Mouse (Mus musculus) stomach, embryonic 16.5 days (tissue): ENCODE results near the gene Frem2. TPM values are rescaled to one million over a fixed set of nuclear protein-coding genes. Genes with fewer than 3 reads are reported as not detected.

Experiments used
- ATAC-seq: fragments of 200-750 bp; cut with Nextera tagmentation; 2 replicates; pipeline ENCODE4 v1.8.0; 2017; ENCODE audit warnings: moderate number of reproducible peaks, moderate TSS enrichment; ENCODE audit not compliant: insufficient read depth, low FRiP score
- H3K27ac ChIP-seq: fragments of 300-500 bp; sonication (generic); 2 replicates; pipeline ENCODE4 v1.5.1; 2014; ENCODE audit warnings: low read length
- H3K27me3 ChIP-seq: fragments of 300-500 bp; sonication (generic); 2 replicates; pipeline ENCODE4 v1.6.1; 2014; ENCODE audit warnings: low read length, control low read depth, mixed read lengths; ENCODE audit not compliant: control insufficient read depth, insufficient read depth
- H3K36me3 ChIP-seq: fragments of 300-500 bp; sonication (generic); 2 replicates; pipeline ENCODE4 v1.6.1; 2014; ENCODE audit warnings: low read length; ENCODE audit not compliant: control insufficient read depth, insufficient read depth
- H3K4me1 ChIP-seq: fragments of 300-500 bp; sonication (generic); 2 replicates; pipeline ENCODE4 v1.6.1; 2014; ENCODE audit warnings: low read length, control low read depth, mixed read lengths; ENCODE audit not compliant: control insufficient read depth, insufficient read depth
- H3K4me2 ChIP-seq: fragments of 300-500 bp; sonication (generic); 2 replicates; pipeline ENCODE4 v1.6.1; 2014; ENCODE audit warnings: low read depth, low read length, mixed read lengths
- H3K4me3 ChIP-seq: fragments of 300-500 bp; sonication (generic); replicated peaks from 2 replicates; pipeline ENCODE4 v1.5.1; 2014; ENCODE audit warnings: mild to moderate bottlenecking, low read length
- H3K9ac ChIP-seq: fragments of 300-500 bp; sonication (generic); 2 replicates; pipeline ENCODE4 v1.6.1; 2014; ENCODE audit warnings: low read length
- H3K9me3 ChIP-seq: fragments of 300-500 bp; sonication (generic); replicated peaks from 2 replicates; pipeline ENCODE4 v1.6.1; 2016; ENCODE audit warnings: low read length, control low read depth; ENCODE audit not compliant: control insufficient read depth
- WGBS: fragments of 180-500 bp; shearing (Covaris S2); extraction: QIAGEN DNeasy Blood & Tissue Kit; methylation state at CpG from one replicate; pipeline ENCODE4 v1.1.7; 2014; 5-methylcytosine and 5-hydroxymethylcytosine counted together
- polyA plus RNA-seq: library from polyadenylated mRNA; unstranded; fragments of >200 nt; fragmentation: Nextera tagmentation; extraction: Ambion mirVana; gene quantifications from 2 replicates; pipeline ENCODE4 v1.2.1, GENCODE M21; 2015

The Frem2 gene
- polyA plus RNA-seq, 1 experiment from 2014 or later, result 16.4 TPM

- Histone ChIP-seq H3K9me3 (no peaks in the 10 kb centered on the region), H3K9ac (no peak overlapping the region), H3K27me3 (no peaks in the 10 kb centered on the region), H3K36me3 (no peaks in the 10 kb centered on the region), H3K27ac (no peak overlapping the region), H3K4me2 (no peak overlapping the region), H3K4me3 (no peak overlapping the region), H3K4me1 (no peaks in the 10 kb centered on the region)
- 74% methylated on average over 6 of the region's 6 CpGs for WGBS
- no peak for ATAC-seq
Observed at GRCm38 (mm10) chr3:53498351-53498905, 158.7 kb downstream of the Frem2 start.

GRCm38 (mm10) chr3:53488353-53488752, 168.8 kb downstream of the Frem2 start, which contains the start of gene Stoml3:
Stoml3 (plus strand) TSS chr3:53488653.
- Histone ChIP-seq H3K9me3 (no peaks in the 10 kb centered on the region), H3K4me1 (no peaks in the 10 kb centered on the region; the same call in 1 of the 2 replicates), H3K27ac (no peak within 1 kb of the TSS), H3K9ac (no peak within 1 kb of the TSS), H3K4me2 (no peak within 1 kb of the TSS), H3K4me3 (no peak within 1 kb of the TSS), H3K27me3 (no peaks in the 10 kb centered on the region), H3K36me3 (no peaks in the 10 kb centered on the region)
- ATAC-seq, result no peak
- 73% methylated on average over 6 of the region's 6 CpGs for WGBS

DNA sequence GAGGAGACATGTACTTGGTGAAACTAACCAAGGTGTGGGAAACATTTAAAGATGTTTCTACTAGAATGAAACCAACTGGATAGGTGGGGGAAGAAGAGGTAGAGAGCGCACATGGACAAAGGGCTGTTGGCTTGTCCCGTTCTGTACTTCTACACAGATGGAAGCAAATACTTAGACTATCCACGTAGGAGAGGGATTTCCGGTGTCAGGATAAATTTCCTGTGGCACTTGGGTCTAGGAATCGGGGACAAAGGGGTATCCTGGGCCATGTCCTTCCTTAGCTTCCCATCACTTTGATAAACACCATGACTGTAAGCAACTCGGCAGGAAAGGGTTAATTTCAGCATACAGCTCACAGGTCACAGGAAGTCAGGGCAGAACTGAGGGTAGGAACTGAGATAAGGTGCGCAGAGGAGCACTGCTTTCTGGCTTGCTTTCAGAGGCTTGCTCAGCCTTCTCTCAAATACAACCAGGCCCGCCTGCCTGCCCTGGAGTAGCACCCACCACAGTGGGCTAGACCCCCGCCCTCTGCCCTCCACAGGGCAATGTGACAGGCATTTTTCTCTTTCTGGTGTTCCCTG, 170.1 kb downstream of the Frem2 start:
- H3K27ac ChIP-seq, result no peak overlapping the region
- H3K4me1 ChIP-seq, result no peaks in the 10 kb centered on the region; the same call in 1 of the 2 replicates
- no peaks in the 10 kb centered on the region for H3K36me3 ChIP-seq
- no peak overlapping the region for H3K4me3 ChIP-seq
- ATAC-seq, result peak; percentile 44
- no peaks in the 10 kb centered on the region for H3K27me3 ChIP-seq
- H3K9me3 ChIP-seq, result no peaks in the 10 kb centered on the region
- H3K9ac ChIP-seq, result no peak overlapping the region
- no peak overlapping the region for H3K4me2 ChIP-seq
- WGBS, result 57% methylated on average over 9 of the region's 9 CpGs

- WGBS, result 65% methylated on average over 10 of the region's 10 CpGs
- Histone ChIP-seq H3K27me3 (no peaks in the 10 kb centered on the region), H3K27ac (no peak overlapping the region), H3K9ac (no peak overlapping the region), H3K9me3 (no peaks in the 10 kb centered on the region), H3K4me2 (no peak overlapping the region), H3K4me3 (no peak overlapping the region), H3K36me3 (no peaks in the 10 kb centered on the region), H3K4me1 (no peaks in the 10 kb centered on the region; the same call in 1 of the 2 replicates)
- ATAC-seq, result no peak
Observed at GRCm38 (mm10) chr3:53486561-53486960, 170.6 kb downstream of the Frem2 start.

DNA sequence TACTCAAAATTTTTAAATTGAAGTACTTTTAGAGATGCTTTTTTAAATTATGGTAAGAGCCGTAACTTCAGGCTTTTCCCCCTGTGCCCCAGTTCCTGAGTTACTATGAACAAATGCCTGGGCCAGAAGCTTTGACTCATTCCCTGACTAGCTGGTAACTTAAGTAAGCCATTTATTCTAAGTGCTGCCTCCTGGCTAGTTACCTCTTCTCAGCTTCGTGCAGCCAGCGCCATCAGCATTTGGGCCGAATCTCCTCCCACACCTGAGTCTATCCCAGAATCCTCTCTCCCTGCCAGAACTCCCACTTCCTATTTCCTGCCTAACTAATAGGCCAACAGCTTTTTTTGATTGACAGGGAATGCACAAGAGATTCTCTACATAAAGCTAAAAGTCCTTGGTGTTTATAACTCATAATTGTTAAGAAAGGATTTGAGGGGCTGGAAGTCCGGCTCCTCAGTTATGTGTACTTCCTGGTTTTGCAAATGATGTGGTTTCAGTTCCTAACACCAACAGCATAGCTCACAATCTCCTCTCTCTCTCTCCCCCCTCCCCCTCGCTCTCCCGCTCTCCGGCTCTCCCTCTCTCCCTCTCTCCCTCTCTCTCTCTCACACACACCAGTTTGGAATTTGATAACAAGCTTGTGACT, 173.6 kb downstream of the Frem2 start:
- Histone ChIP-seq H3K9ac (no peak overlapping the region), H3K36me3 (peaks cover 19% of the 10 kb centered on the region), H3K4me3 (no peak overlapping the region), H3K4me1 (no peaks in the 10 kb centered on the region; the same call in 1 of the 2 replicates), H3K27ac (no peak overlapping the region), H3K4me2 (no peak overlapping the region), H3K27me3 (no peaks in the 10 kb centered on the region), H3K9me3 (no peaks in the 10 kb centered on the region)
- WGBS, result 82% methylated on average over 8 of the region's 8 CpGs
- ATAC-seq, result no peak

DNA sequence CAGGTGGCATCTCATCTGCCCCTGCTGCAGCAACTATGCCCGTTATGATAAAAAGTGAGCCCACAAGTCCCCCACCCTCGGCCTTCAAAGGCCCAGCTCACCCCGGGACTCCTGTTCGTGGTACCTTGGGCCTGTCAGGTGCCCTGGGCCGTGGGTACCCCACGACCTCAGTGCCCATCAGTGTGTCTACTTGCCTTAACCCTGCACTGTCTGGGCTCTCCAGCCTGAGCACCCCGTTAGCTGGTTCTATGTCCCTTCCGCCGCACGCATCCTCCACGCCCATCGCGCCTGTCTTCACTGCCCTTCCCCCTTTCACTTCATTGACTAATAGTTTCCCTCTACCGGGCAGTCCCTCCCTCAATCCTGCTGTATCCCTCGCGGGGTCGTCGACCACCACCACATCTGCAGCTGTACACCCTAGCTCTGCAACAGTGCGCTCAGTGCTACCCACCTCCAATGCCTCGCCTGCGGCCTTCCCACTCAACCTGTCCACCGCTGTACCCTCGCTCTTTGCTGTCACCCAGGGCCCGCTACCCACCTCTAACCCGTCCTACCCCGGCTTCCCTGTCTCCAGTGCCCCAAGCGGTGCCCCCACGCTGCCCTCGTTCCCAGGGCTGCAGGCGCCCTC, 178.6 kb downstream of the Frem2 start:
- no peak overlapping the region for H3K4me2 ChIP-seq
- H3K27me3 ChIP-seq, result no peaks in the 10 kb centered on the region
- H3K9me3 ChIP-seq, result no peaks in the 10 kb centered on the region
- no peak overlapping the region for H3K27ac ChIP-seq
- H3K36me3 ChIP-seq, result peaks cover 34% of the 10 kb centered on the region
- H3K4me3 ChIP-seq, result no peak overlapping the region
- WGBS, result 96% methylated on average over 30 of the region's 30 CpGs
- H3K9ac ChIP-seq, result no peak overlapping the region
- no peak; the same call in 1 of the 2 replicates for ATAC-seq
- no peaks in the 10 kb centered on the region for H3K4me1 ChIP-seq

GRCm38 (mm10) chr3:53477468-53477867, 179.7 kb downstream of the Frem2 start:
- Histone ChIP-seq H3K27me3 (no peaks in the 10 kb centered on the region), H3K4me2 (no peak overlapping the region), H3K4me3 (no peak overlapping the region), H3K27ac (no peak overlapping the region), H3K36me3 (peaks cover 39% of the 10 kb centered on the region), H3K9ac (no peak overlapping the region), H3K4me1 (no peaks in the 10 kb centered on the region), H3K9me3 (no peaks in the 10 kb centered on the region)
- 0 out of 2 replicates have a peak, but pooled peaks have one; percentile 21 for ATAC-seq
- WGBS, result 90% methylated on average over 17 of the region's 17 CpGs

GRCm38 (mm10) chr3:53475889-53476288, 181.3 kb downstream of the Frem2 start:
- Histone ChIP-seq H3K4me3 (no peak overlapping the region), H3K27ac (no peak overlapping the region), H3K27me3 (no peaks in the 10 kb centered on the region), H3K4me1 (no peaks in the 10 kb centered on the region), H3K9ac (no peak overlapping the region), H3K4me2 (no peak overlapping the region), H3K9me3 (no peaks in the 10 kb centered on the region), H3K36me3 (peaks cover 38% of the 10 kb centered on the region)
- peak; percentile 61; the same call in 1 of the 2 replicates for ATAC-seq
- 49% methylated on average over 6 of the region's 6 CpGs for WGBS

DNA sequence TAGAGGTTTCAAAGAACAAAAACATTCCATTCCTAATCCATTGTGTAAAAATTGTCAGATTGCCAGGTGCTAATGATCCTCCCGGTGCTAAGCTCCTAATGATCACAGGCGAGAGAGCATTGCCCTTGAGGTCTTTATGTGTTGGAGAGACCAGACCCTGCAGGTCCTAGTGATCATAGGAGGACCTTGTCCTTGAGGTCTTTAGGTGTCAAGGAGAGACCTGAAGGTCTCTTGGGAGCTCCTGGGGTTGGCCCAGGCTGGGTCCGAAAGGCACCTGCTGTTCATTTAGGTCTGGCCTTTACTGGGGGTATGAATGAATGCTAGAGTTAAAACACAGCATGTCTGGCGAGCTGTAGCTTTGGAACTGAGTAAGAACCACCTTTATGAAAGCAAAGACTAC, 183.0 kb downstream of the Frem2 start:
- Histone ChIP-seq H3K9me3 (no peaks in the 10 kb centered on the region), H3K27ac (no peak overlapping the region), H3K36me3 (peaks cover 29% of the 10 kb centered on the region), H3K9ac (no peak overlapping the region), H3K4me2 (no peak overlapping the region), H3K4me3 (no peak overlapping the region), H3K4me1 (no peaks in the 10 kb centered on the region), H3K27me3 (no peaks in the 10 kb centered on the region)
- WGBS, result 72% methylated on average over 4 of the region's 4 CpGs
- no peak for ATAC-seq
